Mouse (Mus musculus): ENCODE measurements around the gene Commd1.

Gene Commd1

GRCm38 (mm10) chr11:22938983-22939382, 43.2 kb downstream of the Commd1 start:
- DNase-seq: no peak

GRCm38 (mm10) chr11:22937716-22938316, 44.4 kb downstream of the Commd1 start:
- no peak for DNase-seq

- no peak for DNase-seq
These were observed 45.6 kb downstream of the Commd1 start for GRCm38 (mm10) chr11:22936446-22937125.

GRCm38 (mm10) chr11:22932167-22932566, 50.0 kb downstream of the Commd1 start:
- no peak for DNase-seq

- no peak for DNase-seq
These were observed 50.8 kb downstream of the Commd1 start for GRCm38 (mm10) chr11:22931320-22931905.

GRCm38 (mm10) chr11:22930129-22930528, 52.1 kb downstream of the Commd1 start:
- DNase-seq: no peak

- DNase-seq: no peak
These were observed 53.5 kb downstream of the Commd1 start for GRCm38 (mm10) chr11:22928586-22929169.

GRCm38 (mm10) chr11:22923606-22924005, 58.6 kb downstream of the Commd1 start:
- DNase-seq: no peak

GRCm38 (mm10) chr11:22922546-22922945, 59.6 kb downstream of the Commd1 start:
- DNase-seq: no peak

GRCm38 (mm10) chr11:22919336-22919735, 62.8 kb downstream of the Commd1 start:
- DNase-seq: no peak

GRCm38 (mm10) chr11:22917786-22918185, 64.4 kb downstream of the Commd1 start:
- DNase-seq: no peak

- no peak for DNase-seq
These were observed 68.4 kb downstream of the Commd1 start for GRCm38 (mm10) chr11:22913744-22914143.

- no peak for DNase-seq
These were observed 70.4 kb downstream of the Commd1 start for GRCm38 (mm10) chr11:22911831-22912230.

GRCm38 (mm10) chr11:22906453-22906865, 75.7 kb downstream of the Commd1 start:
- DNase-seq: no peak

- DNase-seq: no peak
These were observed 79.3 kb downstream of the Commd1 start for GRCm38 (mm10) chr11:22902923-22903322.

GRCm38 (mm10) chr11:22900041-22900440, 82.1 kb downstream of the Commd1 start:
- DNase-seq: no peak

GRCm38 (mm10) chr11:22897642-22898041, 84.5 kb downstream of the Commd1 start:
- DNase-seq: no peak

- DNase-seq: no peak
These were observed 85.1 kb downstream of the Commd1 start for GRCm38 (mm10) chr11:22897127-22897526.

- DNase-seq: no peak
These were observed 89.1 kb downstream of the Commd1 start for GRCm38 (mm10) chr11:22893075-22893474.

GRCm38 (mm10) chr11:22892466-22892865, 89.7 kb downstream of the Commd1 start:
- DNase-seq: no peak

- no peak for DNase-seq
These were observed 90.3 kb downstream of the Commd1 start for GRCm38 (mm10) chr11:22891876-22892275.

- no peak for DNase-seq
These were observed 90.9 kb downstream of the Commd1 start for GRCm38 (mm10) chr11:22891242-22891641.

GRCm38 (mm10) chr11:22889224-22889623, 93.0 kb downstream of the Commd1 start:
- DNase-seq: no peak

GRCm38 (mm10) chr11:22886991-22887390, 95.2 kb downstream of the Commd1 start:
- DNase-seq: no peak

All from cerebellum, postnatal 25 days (tissue).